Comparison of ENCODE assay signal across 8 mouse cellular contexts in the genomic region with DNA sequence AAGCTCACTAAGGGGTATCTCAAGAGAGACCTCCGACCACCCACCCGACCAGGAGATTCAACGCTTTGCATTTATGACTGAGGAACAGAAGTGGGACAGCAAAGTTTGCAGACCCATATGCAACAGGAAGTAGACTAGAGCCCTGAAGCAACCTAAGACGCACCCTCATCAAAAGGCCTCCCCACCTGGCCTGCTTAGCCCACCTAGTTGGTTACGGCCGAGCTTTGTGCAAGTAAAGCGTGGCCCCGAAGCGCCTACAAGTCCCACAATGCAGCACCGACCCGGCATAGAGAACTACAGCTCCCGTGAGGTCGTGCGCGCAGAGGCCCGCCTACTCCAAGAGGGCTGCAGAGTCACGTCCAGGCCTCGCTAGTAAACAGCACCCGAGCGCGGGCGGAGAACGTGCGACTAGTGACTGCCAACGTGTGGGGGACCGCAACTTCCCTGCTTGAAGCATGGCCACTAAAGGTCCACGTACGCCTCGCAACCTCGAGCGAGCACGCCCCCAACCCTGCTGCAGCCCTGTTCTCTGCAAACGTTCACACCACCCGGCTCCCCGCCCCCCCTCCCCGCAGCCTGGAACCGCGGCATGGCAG. TPM values are rescaled to one million over a fixed set of nuclear protein-coding genes. Genes with fewer than 3 reads are reported as not detected.
DNase-seq lines count a peak whose midpoint lies in the region; ATAC-seq and TF ChIP-seq lines count a peak whose summit lies in the region.

No protein-coding gene starts in this region.

- DNase-seq in brain, adult 2 months (ENCODE audit: low read depth, low spot score): peak; percentile 97
- DNase-seq in heart, embryonic 10.5 days (ENCODE audit: low spot score): peak; percentile 98
- peak; percentile 96 for DNase-seq in midbrain, postnatal 0 days (ENCODE audit: low spot score)
- DNase-seq in spleen, postnatal 10 days (ENCODE audit: low spot score in 2 of 2): peak; percentile 81 to 92

- 0% methylated on average over 38 of the region's 38 CpGs for WGBS in heart, embryonic 10.5 days
- under 1% methylated on average over 37 of the region's 38 CpGs for WGBS in kidney, embryonic 15.5 days
- under 1% methylated on average over 38 of the region's 38 CpGs for WGBS in limb, embryonic 15.5 days
- 0% methylated on average over 38 of the region's 38 CpGs for WGBS in midbrain, postnatal 0 days

- peak; percentile 85; the same call in 1 of the 2 replicates for TF ChIP-seq POLR2A in embryonic fibroblast, embryonic 13.5 days (IDR thresholded peaks at IDR 0.05; ENCODE audit: low read depth, low read length)

- peaks cover 43% of the 10 kb centered on the region for H3K79me3 ChIP-seq in C2C12 (ENCODE audit: low read depth)

- H3K79me2 ChIP-seq in C2C12 (ENCODE audit: control insufficient read depth, insufficient read depth): peaks cover 60% of the 10 kb centered on the region

- H3K4me3 ChIP-seq in C2C12 (ENCODE audit: insufficient read depth, poor library complexity, severe bottlenecking): peak overlapping the region; percentile 93
- H3K4me3 ChIP-seq in embryonic fibroblast, embryonic 13.5 days (ENCODE audit: insufficient read depth, low read length): peak overlapping the region; percentile 71
- peak overlapping the region; percentile 71 for H3K4me3 ChIP-seq in heart, embryonic 10.5 days
- H3K4me3 ChIP-seq in kidney, embryonic 15.5 days (replicated peaks): peak overlapping the region; percentile 75
- H3K4me3 ChIP-seq in limb, embryonic 15.5 days: peak overlapping the region; percentile 74
- H3K4me3 ChIP-seq in midbrain, postnatal 0 days (ENCODE audit: low read depth, low read length): peak overlapping the region; percentile 66

- peaks cover 17% of the 10 kb centered on the region for H3K36me3 ChIP-seq in C2C12 (ENCODE audit: control insufficient read depth, insufficient read depth)
- no peaks in the 10 kb centered on the region for H3K36me3 ChIP-seq in heart, embryonic 10.5 days
- peaks cover 4% of the 10 kb centered on the region; the same call in 1 of the 2 replicates for H3K36me3 ChIP-seq in kidney, embryonic 15.5 days
- H3K36me3 ChIP-seq in limb, embryonic 15.5 days: 0 out of 2 replicates have a peak, but pooled peaks cover 9% of the 10 kb centered on the region
- no peaks in the 10 kb centered on the region for H3K36me3 ChIP-seq in midbrain, postnatal 0 days (ENCODE audit: insufficient read depth, low read length)

- peaks cover 3% of the 10 kb centered on the region for H3K4me1 ChIP-seq in embryonic fibroblast, embryonic 13.5 days (ENCODE audit: control insufficient read depth, insufficient read depth, low read length)
- H3K4me1 ChIP-seq in heart, embryonic 10.5 days: peaks cover 42% of the 10 kb centered on the region
- peaks cover 39% of the 10 kb centered on the region for H3K4me1 ChIP-seq in kidney, embryonic 15.5 days
- peaks cover 32% of the 10 kb centered on the region for H3K4me1 ChIP-seq in limb, embryonic 15.5 days
- H3K4me1 ChIP-seq in midbrain, postnatal 0 days (ENCODE audit: insufficient read depth, low read length): no peaks in the 10 kb centered on the region

- peak overlapping the region; percentile 19 for H3K27ac ChIP-seq in embryonic fibroblast, embryonic 13.5 days (ENCODE audit: insufficient read depth, low read length)
- peak overlapping the region; percentile 92 for H3K27ac ChIP-seq in heart, embryonic 10.5 days
- H3K27ac ChIP-seq in kidney, embryonic 15.5 days: peak overlapping the region; percentile 95
- H3K27ac ChIP-seq in limb, embryonic 15.5 days: peak overlapping the region; percentile 96
- peak overlapping the region; percentile 86 for H3K27ac ChIP-seq in midbrain, postnatal 0 days (ENCODE audit: low read depth, low read length)

- H3ac ChIP-seq in C2C12 (ENCODE audit: control insufficient read depth, insufficient read length, low read depth): peak overlapping the region; percentile 91

- no peak for TF ChIP-seq CTCF in C2C12 (IDR thresholded peaks at IDR 0.05; ENCODE audit: control insufficient read depth, insufficient read depth, insufficient read length)
- no peak for TF ChIP-seq CTCF in embryonic fibroblast, embryonic 13.5 days (IDR thresholded peaks at IDR 0.05; ENCODE audit: borderline replicate concordance, insufficient read depth, low read length)
- TF ChIP-seq CTCF in midbrain, postnatal 0 days (IDR thresholded peaks at IDR 0.05): no peak

- H3K9ac ChIP-seq in kidney, embryonic 15.5 days: peak overlapping the region; percentile 71
- peak overlapping the region; percentile 56 for H3K9ac ChIP-seq in limb, embryonic 15.5 days
- H3K9ac ChIP-seq in midbrain, postnatal 0 days (replicated peaks; ENCODE audit: low read length, poor library complexity, severe bottlenecking): peak overlapping the region; percentile 53

- H3K4me2 ChIP-seq in kidney, embryonic 15.5 days: peak overlapping the region; percentile 95
- peak overlapping the region; percentile 88 for H3K4me2 ChIP-seq in limb, embryonic 15.5 days
- H3K4me2 ChIP-seq in midbrain, postnatal 0 days (ENCODE audit: low read depth, low read length, poor library complexity, severe bottlenecking): peak overlapping the region; percentile 94

- H3K9me3 ChIP-seq in heart, embryonic 10.5 days: no peaks in the 10 kb centered on the region
- H3K9me3 ChIP-seq in kidney, embryonic 15.5 days (replicated peaks): no peaks in the 10 kb centered on the region
- no peaks in the 10 kb centered on the region for H3K9me3 ChIP-seq in limb, embryonic 15.5 days
- H3K9me3 ChIP-seq in midbrain, postnatal 0 days (ENCODE audit: low read length): no peaks in the 10 kb centered on the region

- no peaks in the 10 kb centered on the region for H3K27me3 ChIP-seq in C2C12 (ENCODE audit: control insufficient read depth, insufficient read depth, insufficient read length)
- H3K27me3 ChIP-seq in heart, embryonic 10.5 days (ENCODE audit: insufficient read depth, poor library complexity, severe bottlenecking): no peaks in the 10 kb centered on the region
- no peaks in the 10 kb centered on the region for H3K27me3 ChIP-seq in kidney, embryonic 15.5 days
- H3K27me3 ChIP-seq in limb, embryonic 15.5 days: no peaks in the 10 kb centered on the region
- no peaks in the 10 kb centered on the region for H3K27me3 ChIP-seq in midbrain, postnatal 0 days (ENCODE audit: insufficient read depth, low read length)

- ATAC-seq in kidney, embryonic 15.5 days (replicated peaks; ENCODE audit: low FRiP score): peak; percentile 93
- peak; percentile 82 for ATAC-seq in limb, embryonic 15.5 days (ENCODE audit: insufficient number of reproducible peaks, low FRiP score, low TSS enrichment, low read depth)
- ATAC-seq in midbrain, postnatal 0 days (ENCODE audit: low FRiP score): peak; percentile 91

TF ChIP-seq in C2C12, 6 proteins besides CTCF, POLR2A, EP300 and RAD21:
- TF ChIP-seq CEBPB (IDR thresholded peaks at IDR 0.05; ENCODE audit: low read depth) (no peak), MAX (IDR thresholded peaks at IDR 0.05) (peak; percentile 73), FOSL1 (IDR thresholded peaks at IDR 0.05; ENCODE audit: insufficient read depth, low read length, poor library complexity, severe bottlenecking) (no peak)
TF ChIP-seq in C2C12: peak in this region for 1.

RNA-seq across cellular contexts. Expression of gene Tfap4, which starts 1.2 kb away (rescaled TPM):
- 19.0 TPM for polyA plus RNA-seq in C2C12 (2012; fragmentation: generic; extraction: Trizol)
- 3.4 and 6.9 TPM in 2 replicates for polyA plus RNA-seq in embryonic fibroblast, embryonic 13.5 days (2011; ENCODE audit: insufficient read length, low read depth, missing spikeins)
- 9.5 and 17.5 TPM in 2 replicates for polyA plus RNA-seq in heart, embryonic 10.5 days (2016; fragmentation: Nextera tagmentation; extraction: Ambion mirVana)
- polyA plus RNA-seq in kidney, embryonic 15.5 days (2015; fragmentation: Nextera tagmentation; extraction: Ambion mirVana): 24.6 and 25.7 TPM in 2 replicates
- polyA plus RNA-seq in limb, embryonic 15.5 days (2015; fragmentation: Nextera tagmentation; extraction: Ambion mirVana): 20.4 and 20.7 TPM in 2 replicates
- 6.7 and 6.8 TPM in 2 replicates for total RNA-seq in midbrain, postnatal 0 days (2014; rRNA removed)
- 5.2 and 5.9 TPM in 2 replicates for polyA plus RNA-seq in midbrain, postnatal 0 days (2015; fragmentation: Nextera tagmentation; extraction: Ambion mirVana)

RNA-seq across cellular contexts. Expression of gene Srl, which starts 16.9 kb away (rescaled TPM):
- polyA plus RNA-seq in C2C12 (2012; fragmentation: generic; extraction: Trizol): 11.4 TPM
- polyA plus RNA-seq in embryonic fibroblast, embryonic 13.5 days (2011; ENCODE audit: insufficient read length, low read depth, missing spikeins): 3.9 and 5.9 TPM in 2 replicates
- polyA plus RNA-seq in heart, embryonic 10.5 days (2016; fragmentation: Nextera tagmentation; extraction: Ambion mirVana): 87.3 and 201 TPM in 2 replicates
- polyA plus RNA-seq in kidney, embryonic 15.5 days (2015; fragmentation: Nextera tagmentation; extraction: Ambion mirVana): 19.2 and 23.8 TPM in 2 replicates
- polyA plus RNA-seq in limb, embryonic 15.5 days (2015; fragmentation: Nextera tagmentation; extraction: Ambion mirVana): 36.8 and 81.2 TPM in 2 replicates
- 34.4 and 59.9 TPM in 2 replicates for total RNA-seq in midbrain, postnatal 0 days (2014; rRNA removed)
- 11.3 and 11.6 TPM in 2 replicates for polyA plus RNA-seq in midbrain, postnatal 0 days (2015; fragmentation: Nextera tagmentation; extraction: Ambion mirVana)

RNA-seq across cellular contexts. Expression of gene Glis2, which starts 36.0 kb away (rescaled TPM):
- 23.6 TPM for polyA plus RNA-seq in C2C12 (2012; fragmentation: generic; extraction: Trizol)
- 52.2 and 64.0 TPM in 2 replicates for polyA plus RNA-seq in embryonic fibroblast, embryonic 13.5 days (2011; ENCODE audit: insufficient read length, low read depth, missing spikeins)
- polyA plus RNA-seq in heart, embryonic 10.5 days (2016; fragmentation: Nextera tagmentation; extraction: Ambion mirVana): 13.9 and 20.7 TPM in 2 replicates
- polyA plus RNA-seq in kidney, embryonic 15.5 days (2015; fragmentation: Nextera tagmentation; extraction: Ambion mirVana): 41.2 and 43.8 TPM in 2 replicates
- 31.7 and 34.9 TPM in 2 replicates for polyA plus RNA-seq in limb, embryonic 15.5 days (2015; fragmentation: Nextera tagmentation; extraction: Ambion mirVana)
- 20.0 and 20.6 TPM in 2 replicates for total RNA-seq in midbrain, postnatal 0 days (2014; rRNA removed)
- 10.8 and 12.0 TPM in 2 replicates for polyA plus RNA-seq in midbrain, postnatal 0 days (2015; fragmentation: Nextera tagmentation; extraction: Ambion mirVana)

Comparison
In these comparisons a context has a peak if more than half of its experiments do, and no peak if none do; other contexts are left out.
1. Peak in every context shown above with its lines: DNase-seq, ATAC-seq, H3K4me3 ChIP-seq and H3K27ac ChIP-seq.
2. H3K27ac ChIP-seq: peak in every context shown above with its lines; median percentile 96 in limb, embryonic 15.5 days; 95 in kidney, embryonic 15.5 days; 92 in heart, embryonic 10.5 days; 86 in midbrain, postnatal 0 days; 19 in embryonic fibroblast, embryonic 13.5 days.